Mouse (Mus musculus) gastrocnemius, postnatal 14 days (tissue): ENCODE data around the gene Ube2f. TPM values are rescaled to one million over a fixed set of nuclear protein-coding genes. Genes with fewer than 3 reads are reported as not detected.
A peak's percentile ranks its signal among the peaks of the same experiment; 100 is the strongest.

Experiments
- DNase-seq: peaks from one replicate; pipeline ENCODE4 v3.0.0; 2021; ENCODE audit warnings: mixed read lengths
- intact Hi-C: fragments of 180-260 bp; cut with DNase I; formaldehyde crosslinking; loops from one replicate; pipeline ENCODE4 v1.15.1; 2025; ENCODE audit warnings: low total_unique reads
- long read RNA-seq, 2 experiments: library from polyadenylated mRNA; stranded (forward); transcript quantifications; one replicate each; pipeline ENCODE4 v2.0.0; 2021
- total RNA-seq, 2 experiments: library from RNA; stranded (reverse); gene quantifications; 2 replicates each; pipeline ENCODE4 v1.2.3; 2021

The Ube2f gene
- total RNA-seq, result 10 to 100 TPM; 55.9 to 59.7 TPM
- long read RNA-seq, experiment 1, full-length matches to known transcripts, result 51 of 55 reads
- long read RNA-seq, experiment 1, partial matches to known transcripts, result 1 of 55 reads
- long read RNA-seq, experiment 1, other reads (novel, unspliced or antisense), result 3 of 55 reads
- long read RNA-seq, experiment 2, full-length matches to known transcripts, result 67 of 79 reads
- long read RNA-seq, experiment 2, partial matches to known transcripts, result 1 of 79 reads
- long read RNA-seq, experiment 2, other reads (novel, unspliced or antisense), result 11 of 79 reads

- intact Hi-C loops, result no loop called here
- DNase-seq, result peak; percentile 92
These were observed at the start of gene Ube2f for GRCm38 (mm10) chr1:91249564-91250414. Gene Ube2f (plus strand): TSS chr1:91250304.

GRCm38 (mm10) chr1:91201122-91201521, 49.0 kb upstream of the Ube2f start:
- intact Hi-C loops, result no loop called here
- DNase-seq, result no peak

DNA sequence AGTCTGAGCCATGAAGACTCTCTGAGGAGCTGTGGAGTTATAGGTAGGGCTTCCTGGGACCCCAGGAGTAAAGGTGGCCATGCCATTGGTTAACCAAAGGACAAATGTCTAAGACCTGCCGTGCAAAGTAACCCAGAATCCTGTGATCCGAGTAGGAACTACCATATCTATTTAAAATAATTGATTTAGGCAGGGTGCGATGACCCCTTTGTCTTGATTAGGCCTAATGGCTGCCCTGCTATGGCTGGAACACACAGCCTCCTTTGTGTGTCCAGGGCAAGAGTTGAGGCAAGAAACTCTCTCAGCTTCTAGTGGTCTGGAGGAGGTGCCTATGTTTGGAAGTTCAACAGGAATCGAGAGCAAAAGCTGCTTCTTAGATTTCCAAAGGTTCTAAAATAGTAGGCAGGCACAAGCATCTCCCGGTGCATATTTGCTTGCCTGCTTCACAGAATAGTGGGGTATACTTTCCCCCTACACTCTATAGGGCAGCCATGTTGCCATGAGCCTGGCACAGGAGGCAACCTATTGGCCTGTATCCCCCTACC, 45.8 kb upstream of the Ube2f start:
- no peak for DNase-seq
- intact Hi-C loops, result no loop called here

- intact Hi-C loops, result no loop called here
- DNase-seq, result no peak
These were observed 44.5 kb upstream of the Ube2f start for GRCm38 (mm10) chr1:91205651-91206050.

GRCm38 (mm10) chr1:91206336-91206735, 43.8 kb upstream of the Ube2f start:
- DNase-seq, result no peak
- intact Hi-C loops, result no loop called here

GRCm38 (mm10) chr1:91206873-91207272, 43.2 kb upstream of the Ube2f start:
- no peak for DNase-seq
- intact Hi-C loops, result no loop called here

GRCm38 (mm10) chr1:91207334-91208074, 42.6 kb upstream of the Ube2f start:
- intact Hi-C loops, result no loop called here
- no peak for DNase-seq

DNA sequence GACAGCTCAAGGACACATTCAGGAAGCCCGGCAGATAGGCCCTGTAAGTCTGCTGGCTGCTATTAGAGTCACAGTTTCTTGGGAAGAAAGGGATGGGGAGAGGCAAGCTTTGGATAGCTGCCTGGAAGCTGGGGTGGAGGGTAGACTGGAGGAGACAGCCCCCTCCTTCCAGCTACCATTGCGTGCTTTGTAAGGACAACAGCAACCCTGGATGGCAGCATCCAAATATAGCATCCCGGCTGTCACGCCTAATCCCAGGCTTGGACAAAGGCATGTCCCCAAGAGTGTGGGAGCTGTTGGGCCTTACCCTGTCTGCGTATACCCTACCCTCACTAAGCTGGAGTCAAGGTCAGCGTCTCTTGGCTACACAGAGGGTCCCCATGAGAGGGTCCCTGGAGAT, 40.8 kb upstream of the Ube2f start:
- intact Hi-C loops, result no loop called here
- DNase-seq, result peak; percentile 58

GRCm38 (mm10) chr1:91209785-91210184, 40.3 kb upstream of the Ube2f start:
- peak; percentile 85 for DNase-seq
- intact Hi-C loops, result no loop called here

DNA sequence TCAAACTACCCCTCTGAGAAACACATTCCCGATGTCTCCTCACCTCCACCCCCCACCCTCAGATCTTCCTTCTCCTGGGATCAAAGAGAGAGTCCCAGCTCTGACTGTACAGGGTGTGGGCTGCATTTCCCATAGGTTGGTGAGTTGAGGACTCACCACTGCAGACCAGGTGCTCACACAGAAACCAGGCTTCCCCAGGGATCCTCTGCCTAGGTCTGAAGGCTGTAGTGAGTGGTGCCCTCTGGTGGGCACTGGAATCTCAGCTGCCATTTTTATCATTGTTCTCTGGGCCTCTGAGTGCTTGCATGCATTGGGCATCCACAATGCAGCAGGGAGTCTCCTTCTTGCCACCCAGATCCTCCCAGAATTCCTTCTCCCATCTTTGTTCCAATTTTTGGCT, 39.0 kb upstream of the Ube2f start:
- peak; percentile 31 for DNase-seq
- intact Hi-C loops, result no loop called here

GRCm38 (mm10) chr1:91211591-91212008, 38.5 kb upstream of the Ube2f start:
- no peak for DNase-seq
- intact Hi-C loops, result no loop called here

GRCm38 (mm10) chr1:91215264-91215663, 34.8 kb upstream of the Ube2f start:
- intact Hi-C loops, result loop anchor here (5.0 kb wide), 1 partner anchor 33 kb away; no protein-coding TSS in a partner anchor
- no peak for DNase-seq

DNA sequence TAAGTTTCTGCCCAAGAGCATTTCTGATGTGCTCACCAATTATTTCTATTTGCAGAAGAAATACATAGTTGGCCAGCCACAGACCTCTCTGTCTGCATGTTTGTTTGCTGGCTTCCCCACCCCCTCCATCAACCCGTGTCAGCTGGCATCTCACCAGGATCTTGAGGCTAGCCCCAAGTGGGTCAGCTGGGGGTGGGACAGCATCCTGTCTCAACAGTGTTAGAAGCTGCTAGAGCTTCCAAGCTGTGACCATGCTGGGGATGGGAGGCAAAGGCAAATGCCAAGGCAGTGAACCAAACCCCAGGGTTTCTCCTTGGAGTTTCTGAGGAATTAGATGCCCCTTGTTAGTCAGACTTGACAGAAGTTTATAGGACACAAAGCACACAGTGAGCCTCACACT, 34.1 kb upstream of the Ube2f start:
- DNase-seq, result peak; percentile 20
- intact Hi-C loops, result loop anchor here (5.0 kb wide), 1 partner anchor 34 kb away; no protein-coding TSS in a partner anchor

GRCm38 (mm10) chr1:91216504-91217267, 33.4 kb upstream of the Ube2f start:
- DNase-seq, result peak; percentile 26
- intact Hi-C loops, result loop anchor here (5.0 kb wide), 1 partner anchor 34 kb away; no protein-coding TSS in a partner anchor

- intact Hi-C loops, result loop anchor here (5.0 kb wide), 1 partner anchor 37 kb away; no protein-coding TSS in a partner anchor
- DNase-seq, result no peak
These were observed 30.3 kb upstream of the Ube2f start for GRCm38 (mm10) chr1:91219641-91220321.

GRCm38 (mm10) chr1:91220322-91220672, 29.8 kb upstream of the Ube2f start:
- DNase-seq, result no peak
- intact Hi-C loops, result no loop called here

DNA sequence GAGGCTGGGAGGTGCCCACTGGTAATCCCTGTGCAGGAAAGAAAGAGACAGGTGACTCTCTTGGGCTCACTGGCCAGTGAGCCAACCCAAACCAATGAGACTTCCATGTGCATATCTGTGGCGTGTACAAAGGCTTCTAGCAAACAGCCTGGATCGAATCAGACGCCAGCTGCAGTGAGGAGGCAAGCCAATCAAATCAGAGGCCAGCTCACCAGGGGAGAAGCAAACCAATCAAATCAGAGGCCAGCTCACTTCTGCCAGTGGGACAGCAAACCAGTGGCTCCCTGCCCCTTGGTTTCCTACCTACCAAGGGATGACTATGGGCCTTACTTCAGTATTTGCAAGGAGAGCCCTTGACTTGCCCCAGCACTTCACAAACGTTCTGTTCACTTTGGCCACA, 23.5 kb upstream of the Ube2f start:
- intact Hi-C loops, result no loop called here
- DNase-seq, result no peak

- no peak for DNase-seq
- intact Hi-C loops, result no loop called here
These were observed 22.6 kb upstream of the Ube2f start for GRCm38 (mm10) chr1:91227381-91228054.
